Mouse (Mus musculus) cerebellum, postnatal 36 days (tissue): Measurements from ENCODE around the gene Sox1.

ENCODE experiments used
- DNase-seq, 2 experiments: peaks; one replicate each; pipeline ENCODE4 v3.0.0; 2021 to 2022; ENCODE audit warnings: mixed read lengths in 2 of 2

Sox1 gene

GRCm38 (mm10) chr8:12395071-12396031, at the start of gene Sox1:
TSS of gene Sox1 (plus strand) at chr8:12395295.
- no peak for DNase-seq

GRCm38 (mm10) chr8:12345881-12346280, 49.2 kb upstream of the Sox1 start:
- DNase-seq: no peak

GRCm38 (mm10) chr8:12346870-12347269, 48.2 kb upstream of the Sox1 start:
- DNase-seq: no peak

GRCm38 (mm10) chr8:12348306-12348705, 46.8 kb upstream of the Sox1 start:
- no peak for DNase-seq

- no peak for DNase-seq
Measured at GRCm38 (mm10) chr8:12349591-12349990, 45.5 kb upstream of the Sox1 start.

- no peak for DNase-seq
Measured at GRCm38 (mm10) chr8:12351121-12351520, 44.0 kb upstream of the Sox1 start.

GRCm38 (mm10) chr8:12354406-12355025, 40.6 kb upstream of the Sox1 start:
- no peak for DNase-seq

GRCm38 (mm10) chr8:12368161-12368560, 26.9 kb upstream of the Sox1 start:
- no peak for DNase-seq

- DNase-seq: no peak
Measured at GRCm38 (mm10) chr8:12368856-12369255, 26.2 kb upstream of the Sox1 start.

- no peak for DNase-seq
Measured at GRCm38 (mm10) chr8:12381111-12381510, 14.0 kb upstream of the Sox1 start.

GRCm38 (mm10) chr8:12382707-12383561, 12.2 kb upstream of the Sox1 start:
- DNase-seq: no peak

GRCm38 (mm10) chr8:12383979-12384890, 10.9 kb upstream of the Sox1 start:
- DNase-seq: no peak

- no peak for DNase-seq
Measured at GRCm38 (mm10) chr8:12384996-12385685, 10.0 kb upstream of the Sox1 start.

GRCm38 (mm10) chr8:12385686-12386488, 9.2 kb upstream of the Sox1 start:
- DNase-seq: no peak

- DNase-seq: no peak
Measured at GRCm38 (mm10) chr8:12386530-12387222, 8.4 kb upstream of the Sox1 start.

GRCm38 (mm10) chr8:12387223-12387860, 7.8 kb upstream of the Sox1 start:
- no peak for DNase-seq

- DNase-seq: no peak
Measured at GRCm38 (mm10) chr8:12387901-12388300, 7.2 kb upstream of the Sox1 start.

GRCm38 (mm10) chr8:12388390-12389115, 6.5 kb upstream of the Sox1 start:
- DNase-seq: no peak

- DNase-seq: no peak
Measured at GRCm38 (mm10) chr8:12389116-12389471, 6.0 kb upstream of the Sox1 start.
